Mouse (Mus musculus) kidney, postnatal 14 days (tissue): ENCODE results near the gene 2210010C04Rik.
"Not testable (repeated sequence)": the region's sequence is repeated elsewhere in the genome, so short reads cannot be mapped to it uniquely, and the experiment has no call there.

Experiments
- DNase-seq: peaks from one replicate; pipeline ENCODE4 v3.0.0; 2022; ENCODE audit warnings: mixed read lengths

Gene 2210010C04Rik

GRCm38 (mm10) chr6:41018629-41019028 lies 16.7 kb downstream of the 2210010C04Rik start:
- DNase-seq = no peak

DNA sequence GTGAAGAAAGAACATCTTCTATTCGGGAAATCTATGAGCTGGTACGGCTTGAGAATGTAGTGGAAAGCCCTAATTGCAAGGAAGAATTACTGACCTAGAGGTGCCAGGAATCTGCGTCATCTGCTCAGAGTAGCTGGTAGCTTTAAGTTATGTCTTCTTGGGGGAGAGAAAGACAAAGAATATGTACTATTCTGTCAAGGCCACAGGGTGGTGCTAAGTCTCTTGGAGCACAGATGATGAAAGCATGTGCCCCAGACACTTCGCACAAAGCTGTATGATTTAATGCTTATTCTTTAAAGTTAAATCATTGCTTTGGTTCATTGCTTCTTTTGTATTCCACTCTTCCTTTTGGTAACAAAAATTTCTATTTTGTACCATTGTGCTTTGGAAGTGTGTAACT lies 20.2 kb downstream of the 2210010C04Rik start:
- no peak for DNase-seq

DNA sequence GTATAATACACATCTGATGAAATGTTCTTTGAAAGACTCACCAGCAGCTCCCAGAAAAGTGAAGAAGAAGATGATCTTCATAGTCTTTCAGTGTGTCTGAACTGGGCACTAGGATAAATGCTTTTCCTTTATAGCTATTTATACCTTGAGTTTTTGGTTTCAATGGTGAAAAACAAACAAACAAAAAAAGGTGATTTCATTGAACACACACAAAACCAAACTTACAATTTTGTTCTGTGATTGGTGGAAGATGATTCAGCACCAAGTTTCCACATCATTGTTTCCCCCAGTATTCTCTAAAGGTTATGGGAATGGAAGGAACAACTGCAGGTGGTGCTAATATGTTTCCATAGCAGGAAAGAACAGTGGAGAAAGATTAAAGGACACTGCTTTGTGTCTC lies 35.9 kb downstream of the 2210010C04Rik start, which contains the start of gene Gm2663:
Gene Gm2663, minus strand, starts transcription at position 101 of the 400 bp plus-strand sequence.
- DNase-seq = not testable (repeated sequence)
